Mouse (Mus musculus): ENCODE measurements around the gene Ddx23. TPM values are rescaled to one million over a fixed set of nuclear protein-coding genes. Genes with fewer than 3 reads are reported as not detected.

The Ddx23 gene
- 59.7 and 65.5 TPM in 2 replicates for polyA plus RNA-seq (2012; rRNA removed)

GRCm38 (mm10) chr15:98662567-98663545 is at the start of gene Ddx23:
Gene Ddx23, minus strand, starts transcription at chr15:98662894.
- TF ChIP-seq CTCF (IDR thresholded peaks at IDR 0.05; ENCODE audit: borderline replicate concordance, control insufficient read depth, extremely low read depth, insufficient read depth, low read length, poor library complexity) (0 out of 2 replicates have a peak, but pooled peaks have one; percentile 17), POLR2A (IDR thresholded peaks at IDR 0.05; ENCODE audit: control insufficient read depth, extremely low read depth, insufficient read depth, low read length, poor library complexity) (peak; percentile 75)
- peak; percentile 97 for DNase-seq
- Histone ChIP-seq H3K4me3 (ENCODE audit: control insufficient read depth, insufficient read depth, low read length) (peak within 1 kb of the TSS; percentile 82), H3K36me3 (ENCODE audit: control insufficient read depth, insufficient read depth, low read length) (peaks cover 8% of the 10 kb centered on the region), H3K27me3 (ENCODE audit: control insufficient read depth, insufficient read depth, low read length) (no peaks in the 10 kb centered on the region), H3K4me1 (replicated peaks; ENCODE audit: control insufficient read depth, insufficient read depth, low read length) (peaks cover 6% of the 10 kb centered on the region; the same call in 1 of the 2 replicates), H3K27ac (ENCODE audit: control insufficient read depth, insufficient read depth, low read length) (peak within 1 kb of the TSS; percentile 39)
- WGBS: 4% methylated on average over 48 of the region's 48 CpGs

- no peaks in the 10 kb centered on the region for H3K36me3 ChIP-seq (ENCODE audit: control insufficient read depth, insufficient read depth, low read length)
- DNase-seq: peak; percentile 77
- no peak overlapping the region for H3K27ac ChIP-seq (ENCODE audit: control insufficient read depth, insufficient read depth, low read length)
- WGBS: 12% methylated on average over 9 of the region's 9 CpGs
- no peaks in the 10 kb centered on the region; the same call in 1 of the 2 replicates for H3K27me3 ChIP-seq (ENCODE audit: control insufficient read depth, insufficient read depth, low read length)
- peaks cover 5% of the 10 kb centered on the region; the same call in 1 of the 2 replicates for H3K4me1 ChIP-seq (replicated peaks; ENCODE audit: control insufficient read depth, insufficient read depth, low read length)
- H3K4me3 ChIP-seq (ENCODE audit: control insufficient read depth, insufficient read depth, low read length): no peak overlapping the region
- TF ChIP-seq CTCF (IDR thresholded peaks at IDR 0.05; ENCODE audit: borderline replicate concordance, control insufficient read depth, extremely low read depth, insufficient read depth, low read length, poor library complexity) (peak; percentile 80; the same call in 1 of the 2 replicates), POLR2A (IDR thresholded peaks at IDR 0.05; ENCODE audit: control insufficient read depth, extremely low read depth, insufficient read depth, low read length, poor library complexity) (no peak)
Observed at GRCm38 (mm10) chr15:98710442-98710841, 47.7 kb upstream of the Ddx23 start.

GRCm38 (mm10) chr15:98707766-98708372 is 45.2 kb upstream of the Ddx23 start, which contains the start of gene Ccdc65:
Gene Ccdc65, plus strand, starts transcription at chr15:98708207.
- Histone ChIP-seq H3K27me3 (ENCODE audit: control insufficient read depth, insufficient read depth, low read length) (peaks cover 2% of the 10 kb centered on the region; the same call in 1 of the 2 replicates), H3K4me1 (replicated peaks; ENCODE audit: control insufficient read depth, insufficient read depth, low read length) (peaks cover 5% of the 10 kb centered on the region; the same call in 1 of the 2 replicates), H3K27ac (ENCODE audit: control insufficient read depth, insufficient read depth, low read length) (no peak within 1 kb of the TSS), H3K36me3 (ENCODE audit: control insufficient read depth, insufficient read depth, low read length) (no peaks in the 10 kb centered on the region), H3K4me3 (ENCODE audit: control insufficient read depth, insufficient read depth, low read length) (peak within 1 kb of the TSS; percentile 1; the same call in 1 of the 2 replicates)
- peak; percentile 55 for DNase-seq
- TF ChIP-seq CTCF (IDR thresholded peaks at IDR 0.05; ENCODE audit: borderline replicate concordance, control insufficient read depth, extremely low read depth, insufficient read depth, low read length, poor library complexity) (no peak), POLR2A (IDR thresholded peaks at IDR 0.05; ENCODE audit: control insufficient read depth, extremely low read depth, insufficient read depth, low read length, poor library complexity) (no peak)
- 19% methylated on average over 16 of the region's 16 CpGs for WGBS

- 66% methylated on average over 9 of the region's 9 CpGs for WGBS
- TF ChIP-seq CTCF (IDR thresholded peaks at IDR 0.05; ENCODE audit: borderline replicate concordance, control insufficient read depth, extremely low read depth, insufficient read depth, low read length, poor library complexity): no peak
- TF ChIP-seq POLR2A (IDR thresholded peaks at IDR 0.05; ENCODE audit: control insufficient read depth, extremely low read depth, insufficient read depth, low read length, poor library complexity): no peak
- Histone ChIP-seq H3K4me1 (replicated peaks; ENCODE audit: control insufficient read depth, insufficient read depth, low read length) (peaks cover 7% of the 10 kb centered on the region; the same call in 1 of the 2 replicates), H3K27ac (ENCODE audit: control insufficient read depth, insufficient read depth, low read length) (no peak overlapping the region), H3K36me3 (ENCODE audit: control insufficient read depth, insufficient read depth, low read length) (no peaks in the 10 kb centered on the region), H3K27me3 (ENCODE audit: control insufficient read depth, insufficient read depth, low read length) (peaks cover 4% of the 10 kb centered on the region; the same call in 1 of the 2 replicates), H3K4me3 (ENCODE audit: control insufficient read depth, insufficient read depth, low read length) (no peak overlapping the region)
- DNase-seq: no peak
Observed at GRCm38 (mm10) chr15:98704312-98704711, 41.6 kb upstream of the Ddx23 start.

- TF ChIP-seq POLR2A (IDR thresholded peaks at IDR 0.05; ENCODE audit: control insufficient read depth, extremely low read depth, insufficient read depth, low read length, poor library complexity) (no peak), CTCF (IDR thresholded peaks at IDR 0.05; ENCODE audit: borderline replicate concordance, control insufficient read depth, extremely low read depth, insufficient read depth, low read length, poor library complexity) (peak; percentile 98)
- H3K27ac ChIP-seq (ENCODE audit: control insufficient read depth, insufficient read depth, low read length): no peak overlapping the region
- H3K4me3 ChIP-seq (ENCODE audit: control insufficient read depth, insufficient read depth, low read length): no peak overlapping the region
- no peaks in the 10 kb centered on the region for H3K36me3 ChIP-seq (ENCODE audit: control insufficient read depth, insufficient read depth, low read length)
- peaks cover 4% of the 10 kb centered on the region; the same call in 1 of the 2 replicates for H3K27me3 ChIP-seq (ENCODE audit: control insufficient read depth, insufficient read depth, low read length)
- 8% methylated on average over 40 of the region's 40 CpGs for WGBS
- peak; percentile 86 for DNase-seq
- H3K4me1 ChIP-seq (replicated peaks; ENCODE audit: control insufficient read depth, insufficient read depth, low read length): 0 out of 2 replicates have a peak, but pooled peaks cover 4% of the 10 kb centered on the region
Observed at GRCm38 (mm10) chr15:98699190-98700105, 36.8 kb upstream of the Ddx23 start.

Data from thymus, adult 2 months (tissue).